Mouse (Mus musculus) liver, embryonic 14.5 days (tissue): ENCODE data around the gene Prdx6.

Experiments
- CTCF ChIP-seq: IDR thresholded peaks from 2 replicates; pipeline ENCODE4 v1.5.1; 2016; ENCODE audit warnings: antibody characterized with exemption, low read depth, control low read depth
- EP300 ChIP-seq: IDR thresholded peaks from 2 replicates; pipeline ENCODE4 v1.6.1; 2016; ENCODE audit warnings: antibody characterized with exemption, low read depth

DNA sequence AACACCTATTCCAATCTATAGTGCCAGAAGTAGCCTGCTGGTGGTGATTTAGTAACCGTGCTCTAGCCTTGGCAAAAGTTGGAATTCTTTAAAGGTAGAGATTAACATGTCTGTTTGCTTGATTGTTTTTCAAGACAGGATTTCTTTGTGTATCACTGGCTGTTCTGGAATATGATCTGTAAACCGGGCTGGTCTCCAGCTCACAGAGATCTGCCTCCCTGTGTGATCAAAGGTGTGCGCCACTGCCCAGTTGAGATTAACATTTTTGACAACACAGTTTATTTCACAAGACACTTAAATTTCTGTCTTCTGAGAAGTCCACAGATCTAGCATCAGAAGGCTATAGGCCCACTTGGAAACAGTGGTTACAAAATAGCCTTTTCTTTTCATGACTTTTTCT, 1.9 kb upstream of the Prdx6 start:
- TF ChIP-seq CTCF, result no peak
- TF ChIP-seq EP300, result no peak
